Mouse (Mus musculus) kidney, embryonic 16.5 days (tissue): ENCODE measurements around the gene Cyp2s1. TPM values are rescaled to one million over a fixed set of nuclear protein-coding genes. Genes with fewer than 3 reads are reported as not detected.

Experiments used
- ATAC-seq: fragments of 200-750 bp; cut with Nextera tagmentation; 2 replicates; pipeline ENCODE4 v1.8.0; 2017; ENCODE audit warnings: moderate TSS enrichment; ENCODE audit not compliant: low FRiP score, low TSS enrichment
- H3K27ac ChIP-seq: fragments of 300-500 bp; sonication (generic); 2 replicates; pipeline ENCODE4 v1.5.1; 2014; ENCODE audit warnings: low read length
- H3K27me3 ChIP-seq: fragments of 300-500 bp; sonication (generic); 2 replicates; pipeline ENCODE4 v1.6.1; 2014; ENCODE audit warnings: low read length, control low read depth, mixed read lengths; ENCODE audit not compliant: insufficient read depth
- H3K36me3 ChIP-seq: fragments of 300-500 bp; sonication (generic); 2 replicates; pipeline ENCODE4 v1.6.1; 2014; ENCODE audit warnings: low read length, control low read depth, mixed read lengths; ENCODE audit not compliant: insufficient read depth
- H3K4me1 ChIP-seq: fragments of 300-500 bp; sonication (generic); 2 replicates; pipeline ENCODE4 v1.6.1; 2014; ENCODE audit warnings: low read length, control low read depth, mixed read lengths; ENCODE audit not compliant: insufficient read depth
- H3K4me2 ChIP-seq: fragments of 300-500 bp; sonication (generic); replicated peaks from 2 replicates; pipeline ENCODE4 v1.6.1; 2014; ENCODE audit warnings: low read depth, low read length
- H3K4me3 ChIP-seq: fragments of 300-500 bp; sonication (generic); 2 replicates; pipeline ENCODE4 v1.5.1; 2014; ENCODE audit warnings: mild to moderate bottlenecking, low read length
- H3K9ac ChIP-seq: fragments of 300-500 bp; sonication (generic); replicated peaks from 2 replicates; pipeline ENCODE4 v1.6.1; 2014; ENCODE audit warnings: low read length
- H3K9me3 ChIP-seq: fragments of 300-500 bp; sonication (generic); 2 replicates; pipeline ENCODE4 v1.6.1; 2016; ENCODE audit warnings: low read length, control low read depth
- WGBS: fragments of 180-500 bp; shearing (Covaris S2); extraction: QIAGEN DNeasy Blood & Tissue Kit; methylation state at CpG from one replicate; pipeline ENCODE4 v1.1.7; 2014; 5-methylcytosine and 5-hydroxymethylcytosine counted together
- polyA plus RNA-seq: library from polyadenylated mRNA; unstranded; fragments of >200 nt; fragmentation: Nextera tagmentation; extraction: Ambion mirVana; gene quantifications from 2 replicates; pipeline ENCODE4 v1.2.1, GENCODE M21; 2015

Gene Cyp2s1
- polyA plus RNA-seq, 1 experiment from 2014 or later = 23.0 TPM

DNA sequence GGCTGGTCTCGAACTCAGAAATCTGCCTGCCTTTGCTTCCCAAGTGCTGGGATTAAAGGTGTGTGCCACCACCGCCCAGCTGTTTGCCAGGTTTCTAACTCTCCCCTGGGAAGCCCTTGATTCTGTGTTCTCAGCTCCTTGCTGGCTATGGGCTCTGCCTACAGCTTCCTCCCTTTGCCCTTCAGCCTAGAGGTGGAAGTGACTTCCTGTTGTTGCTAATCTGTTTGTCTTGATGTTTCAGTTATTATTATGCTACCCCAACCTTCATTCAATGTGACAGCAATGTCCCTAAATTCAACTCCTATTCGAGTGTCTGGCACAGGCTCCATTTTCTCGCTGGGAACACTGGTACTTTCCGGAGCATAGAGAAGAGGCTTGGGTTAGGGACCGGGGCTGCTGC, 50.6 kb downstream of the Cyp2s1 start:
- Histone ChIP-seq H3K9me3 (no peaks in the 10 kb centered on the region), H3K4me2 (no peak overlapping the region), H3K4me1 (peaks cover 12% of the 10 kb centered on the region; the same call in 1 of the 2 replicates), H3K9ac (no peak overlapping the region), H3K36me3 (peaks cover 41% of the 10 kb centered on the region), H3K4me3 (no peak overlapping the region), H3K27ac (no peak overlapping the region), H3K27me3 (no peaks in the 10 kb centered on the region)
- 87% methylated on average over 6 of the region's 6 CpGs for WGBS
- ATAC-seq = no peak

DNA sequence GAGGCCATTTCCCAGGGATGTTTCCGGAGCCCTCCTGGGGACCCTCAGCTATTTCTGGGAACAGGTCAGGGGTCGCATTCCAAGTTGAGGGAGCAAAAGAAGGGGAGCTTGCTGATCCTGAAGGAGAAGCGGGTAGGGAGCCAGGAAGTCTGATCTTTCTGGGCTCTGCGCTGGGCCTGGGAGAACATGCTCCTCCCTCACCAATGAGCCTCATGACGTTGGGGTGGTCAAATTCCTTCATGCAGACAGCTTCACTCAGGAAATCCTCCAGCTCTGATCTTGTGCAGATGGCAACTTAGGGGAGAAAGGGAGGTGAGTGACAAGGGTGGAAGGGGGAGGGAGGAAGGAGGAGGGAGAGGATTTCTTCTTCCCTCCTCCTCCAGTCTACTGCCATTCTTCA, 52.5 kb downstream of the Cyp2s1 start:
- Histone ChIP-seq H3K27me3 (no peaks in the 10 kb centered on the region), H3K9ac (no peak overlapping the region), H3K4me2 (peak overlapping the region; percentile 17; the same call in 1 of the 2 replicates), H3K4me1 (peaks cover 12% of the 10 kb centered on the region; the same call in 1 of the 2 replicates), H3K9me3 (no peaks in the 10 kb centered on the region), H3K27ac (peak overlapping the region; percentile 94), H3K4me3 (no peak overlapping the region), H3K36me3 (peaks cover 38% of the 10 kb centered on the region)
- ATAC-seq = peak; percentile 72
- 49% methylated on average over 5 of the region's 5 CpGs for WGBS

DNA sequence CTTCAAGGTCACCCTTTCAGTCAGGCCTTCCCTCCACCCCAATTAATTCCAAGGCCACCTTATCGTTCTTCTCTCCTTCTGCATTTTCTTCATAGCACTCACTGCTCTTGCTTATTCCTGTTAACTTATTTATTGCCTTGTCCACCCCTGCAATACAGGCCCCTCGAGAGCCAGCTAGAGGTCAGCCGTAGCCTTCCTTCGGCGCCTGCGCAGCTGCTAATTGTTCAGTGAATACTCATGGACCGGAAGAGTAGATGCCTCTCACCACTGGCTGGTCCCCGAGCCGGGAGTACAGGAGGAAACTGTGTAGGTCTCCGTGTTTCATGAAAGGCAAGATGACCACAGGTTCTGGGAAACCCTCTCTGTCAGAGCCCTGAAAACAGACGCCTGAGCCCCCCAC, 53.0 kb downstream of the Cyp2s1 start:
- no peaks in the 10 kb centered on the region for H3K27me3 ChIP-seq
- no peak overlapping the region for H3K4me3 ChIP-seq
- H3K4me2 ChIP-seq = peak overlapping the region; percentile 17; the same call in 1 of the 2 replicates
- H3K9me3 ChIP-seq = no peaks in the 10 kb centered on the region
- peaks cover 12% of the 10 kb centered on the region; the same call in 1 of the 2 replicates for H3K4me1 ChIP-seq
- H3K27ac ChIP-seq = peak overlapping the region; percentile 94
- 41% methylated on average over 11 of the region's 11 CpGs for WGBS
- peaks cover 33% of the 10 kb centered on the region for H3K36me3 ChIP-seq
- H3K9ac ChIP-seq = no peak overlapping the region
- peak; percentile 83 for ATAC-seq

DNA sequence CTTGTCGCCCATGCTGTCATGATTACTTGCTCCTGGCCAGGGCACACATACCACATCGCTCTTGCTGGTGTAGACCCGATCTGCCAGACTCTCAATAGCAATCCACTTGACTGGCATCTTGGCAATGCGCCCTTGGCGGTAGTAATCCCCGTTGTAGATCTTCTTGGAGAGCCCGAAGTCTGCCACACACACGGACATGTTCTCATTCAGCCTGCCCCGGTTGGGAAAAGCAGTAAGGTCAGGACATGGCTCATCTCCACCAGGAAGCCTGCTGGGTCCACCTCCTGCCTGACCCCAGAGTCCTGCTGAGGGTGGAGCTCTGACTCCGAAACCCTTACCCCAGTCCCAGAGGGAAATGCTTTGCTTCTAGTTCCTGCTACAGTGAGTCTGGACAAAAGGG, 55.4 kb downstream of the Cyp2s1 start:
- no peak overlapping the region for H3K27ac ChIP-seq
- H3K9me3 ChIP-seq = no peaks in the 10 kb centered on the region
- H3K36me3 ChIP-seq = peaks cover 24% of the 10 kb centered on the region
- WGBS = 75% methylated on average over 10 of the region's 10 CpGs
- peaks cover 12% of the 10 kb centered on the region; the same call in 1 of the 2 replicates for H3K4me1 ChIP-seq
- no peak overlapping the region for H3K4me2 ChIP-seq
- ATAC-seq = no peak
- H3K9ac ChIP-seq = no peak overlapping the region
- no peak overlapping the region for H3K4me3 ChIP-seq
- no peaks in the 10 kb centered on the region for H3K27me3 ChIP-seq

DNA sequence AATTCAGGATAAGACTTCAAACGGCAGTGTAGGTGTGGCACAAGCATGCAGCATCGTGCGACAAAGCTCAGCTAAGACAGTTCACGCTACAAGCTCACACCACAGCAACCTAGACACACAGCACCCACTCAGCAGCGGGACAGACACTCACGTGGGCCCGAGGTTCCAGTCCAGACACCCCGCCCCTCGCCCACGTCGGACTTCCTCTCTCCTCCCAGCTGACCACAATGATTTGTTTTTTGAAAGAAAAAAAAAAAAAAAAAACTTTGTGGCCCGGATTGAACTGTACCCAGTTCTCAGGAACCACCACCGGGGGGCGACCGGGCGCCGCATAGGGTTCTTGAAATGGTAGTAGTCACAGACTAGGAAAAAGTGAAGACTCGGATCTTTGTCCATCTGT, 60.7 kb downstream of the Cyp2s1 start:
- Histone ChIP-seq H3K27ac (peak overlapping the region; percentile 98), H3K27me3 (no peaks in the 10 kb centered on the region), H3K4me2 (peak overlapping the region; percentile 89), H3K9ac (peak overlapping the region; percentile 70), H3K4me1 (peaks cover 17% of the 10 kb centered on the region), H3K4me3 (peak overlapping the region; percentile 75), H3K9me3 (no peaks in the 10 kb centered on the region), H3K36me3 (peaks cover 14% of the 10 kb centered on the region; the same call in 1 of the 2 replicates)
- peak; percentile 40 for ATAC-seq
- WGBS = under 1% methylated on average over 18 of the region's 18 CpGs

DNA sequence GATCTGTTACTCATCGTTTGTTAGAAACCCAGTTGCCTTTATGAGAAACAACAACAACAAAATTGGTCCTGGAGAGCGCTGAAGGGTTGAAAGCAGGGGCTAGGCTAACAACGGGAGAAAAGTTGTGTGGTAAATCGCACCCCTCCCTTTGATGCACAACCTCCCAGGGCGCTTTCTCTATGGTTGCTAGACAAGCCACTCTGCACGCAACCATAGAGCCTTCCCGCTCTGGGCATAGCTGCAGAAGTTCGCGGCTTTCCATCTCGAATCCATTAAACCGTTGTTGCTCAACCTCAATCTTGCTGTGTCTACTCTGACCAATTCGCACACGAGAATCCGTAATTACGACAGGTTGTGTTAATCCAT, 61.3 kb downstream of the Cyp2s1 start:
- peaks cover 17% of the 10 kb centered on the region for H3K4me1 ChIP-seq
- H3K27ac ChIP-seq = peak overlapping the region; percentile 98
- no peaks in the 10 kb centered on the region for H3K9me3 ChIP-seq
- 0% methylated on average over 15 of the region's 15 CpGs for WGBS
- no peaks in the 10 kb centered on the region for H3K27me3 ChIP-seq
- peaks cover 13% of the 10 kb centered on the region for H3K36me3 ChIP-seq
- peak overlapping the region; percentile 70 for H3K9ac ChIP-seq
- H3K4me3 ChIP-seq = peak overlapping the region; percentile 75
- peak overlapping the region; percentile 89 for H3K4me2 ChIP-seq
- ATAC-seq = peak; percentile 60

DNA sequence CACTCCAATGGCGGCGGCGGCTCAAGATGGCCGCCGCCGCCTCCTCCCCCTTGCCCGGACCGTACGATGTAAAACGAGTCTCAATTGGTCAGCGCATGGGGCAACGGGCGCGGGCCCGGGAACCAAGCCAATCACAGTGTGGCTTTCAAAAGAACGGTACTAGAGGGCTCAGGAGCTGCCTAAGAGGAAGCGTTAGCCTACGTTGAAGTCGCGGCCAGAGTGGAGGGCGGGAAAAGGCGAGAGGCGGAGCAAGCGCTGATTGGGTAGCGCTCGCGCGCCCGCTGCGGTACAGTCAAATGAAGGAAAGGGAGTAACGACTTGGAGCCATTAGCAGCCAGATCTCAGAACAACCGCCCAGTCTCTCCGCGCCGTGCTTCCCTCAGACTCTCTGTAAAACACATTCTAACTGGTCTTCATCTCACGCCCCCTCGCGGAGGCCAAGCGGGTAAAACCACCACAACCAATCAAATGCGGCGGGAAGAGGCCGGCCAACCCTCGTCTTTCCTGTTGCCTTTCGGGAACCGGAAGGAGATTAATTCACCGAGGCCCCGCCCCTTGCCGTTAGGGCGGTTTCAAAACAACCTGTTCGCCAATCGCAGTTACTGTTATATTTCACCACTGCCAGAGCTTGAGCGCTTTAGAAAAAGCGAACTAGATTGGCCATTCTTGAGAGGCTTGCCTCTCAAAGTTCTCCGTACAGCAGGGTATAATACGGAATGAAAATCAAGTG, 61.8 kb downstream of the Cyp2s1 start, which contains the start of gene Hnrnpul1:
Gene Hnrnpul1, minus strand, starts transcription at position 20 of the 730 bp plus-strand sequence.
- Histone ChIP-seq H3K27me3 (no peaks in the 10 kb centered on the region), H3K27ac (peak within 1 kb of the TSS; percentile 98), H3K4me2 (peak within 1 kb of the TSS; percentile 89), H3K9ac (peak within 1 kb of the TSS; percentile 90), H3K36me3 (peaks cover 17% of the 10 kb centered on the region), H3K4me3 (peak within 1 kb of the TSS; percentile 75), H3K9me3 (no peaks in the 10 kb centered on the region), H3K4me1 (peaks cover 17% of the 10 kb centered on the region)
- under 1% methylated on average over 55 of the region's 55 CpGs for WGBS
- peak; percentile 94 for ATAC-seq

DNA sequence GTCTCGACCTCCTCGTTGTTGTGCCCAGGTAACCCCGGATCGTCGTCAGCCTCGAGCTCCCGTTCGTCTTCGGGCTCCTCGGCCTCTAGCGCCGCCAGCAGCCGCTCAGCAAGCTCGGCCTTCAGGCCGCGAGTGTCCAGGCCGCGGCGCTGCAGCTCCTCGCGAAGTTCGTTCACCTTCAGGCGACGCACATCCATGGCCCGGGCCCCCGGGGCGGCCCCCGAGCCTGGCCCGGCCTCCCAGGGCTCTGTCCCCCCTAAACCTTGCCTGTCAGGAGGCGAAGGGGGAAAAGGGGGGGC, 62.3 kb downstream of the Cyp2s1 start:
- under 1% methylated on average over 29 of the region's 30 CpGs for WGBS
- peak overlapping the region; percentile 90 for H3K9ac ChIP-seq

DNA sequence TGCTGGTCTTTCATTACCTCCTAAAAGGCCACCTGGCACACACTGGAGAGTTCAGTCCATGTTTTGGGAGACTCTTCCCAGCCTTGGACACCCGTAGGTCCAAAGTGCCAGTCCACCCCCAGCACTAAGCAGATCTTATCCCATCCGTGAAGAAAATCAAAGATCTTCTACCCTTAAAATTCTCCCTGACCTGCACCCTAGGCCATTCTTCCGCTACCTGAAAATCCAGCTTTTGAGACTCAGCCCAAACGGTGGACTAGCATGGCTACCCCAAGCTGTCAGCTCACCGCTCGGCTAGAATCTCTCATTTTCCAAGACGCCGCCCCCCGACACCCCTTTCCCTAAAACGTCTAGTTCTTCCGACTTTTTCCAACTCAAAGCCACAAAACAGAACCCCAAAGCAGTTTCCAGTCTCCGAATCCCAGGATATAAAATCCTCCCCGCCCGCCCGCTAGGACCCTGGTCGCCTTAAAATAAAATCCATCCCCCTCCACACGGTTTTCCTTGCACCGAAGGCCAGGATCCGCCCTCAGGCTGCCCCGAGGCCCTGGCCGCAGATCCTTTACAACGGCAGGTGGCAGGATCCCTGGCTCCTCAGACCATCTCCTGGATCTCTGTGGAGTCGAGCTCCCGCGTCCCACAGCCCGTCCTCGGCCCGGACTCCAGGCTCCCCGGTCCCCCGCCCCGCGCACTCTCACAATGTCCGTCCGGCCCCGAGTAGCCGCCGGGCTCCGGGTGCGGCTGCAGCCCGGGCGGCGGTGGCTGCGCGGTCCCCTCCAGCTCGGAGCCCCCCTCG, 62.9 kb downstream of the Cyp2s1 start:
- peak overlapping the region; percentile 74 for H3K4me2 ChIP-seq
- H3K27me3 ChIP-seq = no peaks in the 10 kb centered on the region
- peak overlapping the region; percentile 98 for H3K27ac ChIP-seq
- peaks cover 27% of the 10 kb centered on the region for H3K36me3 ChIP-seq
- H3K4me1 ChIP-seq = peaks cover 17% of the 10 kb centered on the region
- no peaks in the 10 kb centered on the region for H3K9me3 ChIP-seq
- H3K9ac ChIP-seq = peak overlapping the region; percentile 90
- peak; percentile 5 for ATAC-seq
- H3K4me3 ChIP-seq = peak overlapping the region; percentile 75
- WGBS = under 1% methylated on average over 46 of the region's 46 CpGs

More for the DNA sequence above, 62.3 kb downstream of the Cyp2s1 start:
- H3K4me1 ChIP-seq = peaks cover 17% of the 10 kb centered on the region
- ATAC-seq = no peak
- H3K27me3 ChIP-seq = no peaks in the 10 kb centered on the region
- no peaks in the 10 kb centered on the region for H3K9me3 ChIP-seq
- H3K4me2 ChIP-seq = peak overlapping the region; percentile 74; the same call in 1 of the 2 replicates
- H3K27ac ChIP-seq = peak overlapping the region; percentile 98
- H3K36me3 ChIP-seq = peaks cover 22% of the 10 kb centered on the region
- H3K4me3 ChIP-seq = peak overlapping the region; percentile 75

DNA sequence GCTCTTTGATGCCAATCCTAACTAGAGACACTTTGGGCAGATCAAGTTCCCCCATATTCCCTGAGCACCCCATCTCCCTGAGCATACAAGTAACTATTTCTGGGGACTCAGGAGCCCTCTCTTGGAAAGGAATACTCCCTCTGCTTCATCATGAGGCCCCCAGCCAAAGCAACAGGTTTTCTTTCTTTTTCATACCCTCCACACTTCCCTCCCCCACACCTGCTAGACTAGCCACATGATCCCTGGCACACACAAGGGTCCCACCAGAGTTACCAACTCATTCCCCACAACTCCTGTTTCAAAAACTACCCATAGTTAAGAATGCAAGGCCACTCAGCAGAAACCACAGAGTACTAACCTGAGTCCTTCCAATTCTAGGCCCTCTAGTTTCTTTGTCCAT, 63.6 kb downstream of the Cyp2s1 start:
- Histone ChIP-seq H3K36me3 (peaks cover 30% of the 10 kb centered on the region), H3K27ac (no peak overlapping the region), H3K9me3 (no peaks in the 10 kb centered on the region), H3K4me2 (peak overlapping the region; percentile 74), H3K4me1 (peaks cover 17% of the 10 kb centered on the region), H3K9ac (peak overlapping the region; percentile 90), H3K27me3 (no peaks in the 10 kb centered on the region), H3K4me3 (peak overlapping the region; percentile 75)
- ATAC-seq = no peak
